Mouse (Mus musculus) urinary bladder, postnatal 25 days (tissue): ENCODE results near the gene Rab8b.
"Not testable (repeated sequence)": the region's sequence is repeated elsewhere in the genome, so short reads cannot be mapped to it uniquely, and the experiment has no call there.

Source experiments
- DNase-seq: peaks from one replicate; pipeline ENCODE4 v3.0.0; 2022; ENCODE audit warnings: low spot score

The Rab8b gene

GRCm38 (mm10) chr9:66834318-66835096 lies 85.0 kb downstream of the Rab8b start, which contains the start of gene Aph1c:
Aph1c (minus strand) TSS chr9:66834726.
- peak; percentile 99 for DNase-seq

GRCm38 (mm10) chr9:66833851-66834250 lies 85.6 kb downstream of the Rab8b start:
- no peak for DNase-seq

GRCm38 (mm10) chr9:66832366-66832908 lies 87.0 kb downstream of the Rab8b start:
- no peak for DNase-seq

GRCm38 (mm10) chr9:66825990-66826389 lies 93.5 kb downstream of the Rab8b start:
- DNase-seq, result no peak

GRCm38 (mm10) chr9:66822255-66822654 lies 97.2 kb downstream of the Rab8b start:
- DNase-seq, result not testable (repeated sequence)

GRCm38 (mm10) chr9:66820996-66821395 lies 98.5 kb downstream of the Rab8b start:
- DNase-seq, result no peak

GRCm38 (mm10) chr9:66813392-66813791 lies 106.1 kb downstream of the Rab8b start:
- no peak for DNase-seq

GRCm38 (mm10) chr9:66805951-66806350 lies 113.5 kb downstream of the Rab8b start:
- DNase-seq, result not testable (repeated sequence)

- no peak for DNase-seq
Measured at GRCm38 (mm10) chr9:66801947-66802346, 117.5 kb downstream of the Rab8b start.

GRCm38 (mm10) chr9:66796739-66797138 lies 122.7 kb downstream of the Rab8b start, which contains the start of gene Gm10647:
Gm10647 (plus strand) TSS chr9:66797039.
- DNase-seq, result no peak

- peak; percentile 89 for DNase-seq
Measured at GRCm38 (mm10) chr9:66795464-66796324, 123.8 kb downstream of the Rab8b start, which contains the start of gene Aph1b. Aph1b (minus strand) TSS chr9:66795490.

GRCm38 (mm10) chr9:66794629-66795463 lies 124.6 kb downstream of the Rab8b start:
- DNase-seq, result no peak
